Mouse (Mus musculus) C2C12 (cell line): ENCODE results near the gene Tekt1.

Experiments
- CTCF ChIP-seq: IDR thresholded peaks from one replicate; pipeline ENCODE4 v1.5.1; 2011; ENCODE audit not compliant: control insufficient read depth, insufficient read depth, insufficient read length
- USF1 ChIP-seq: IDR thresholded peaks from one replicate; pipeline ENCODE4 v1.6.1; 2011; ENCODE audit warnings: low read depth, mild to moderate bottlenecking, control low read depth, moderate library complexity

DNA sequence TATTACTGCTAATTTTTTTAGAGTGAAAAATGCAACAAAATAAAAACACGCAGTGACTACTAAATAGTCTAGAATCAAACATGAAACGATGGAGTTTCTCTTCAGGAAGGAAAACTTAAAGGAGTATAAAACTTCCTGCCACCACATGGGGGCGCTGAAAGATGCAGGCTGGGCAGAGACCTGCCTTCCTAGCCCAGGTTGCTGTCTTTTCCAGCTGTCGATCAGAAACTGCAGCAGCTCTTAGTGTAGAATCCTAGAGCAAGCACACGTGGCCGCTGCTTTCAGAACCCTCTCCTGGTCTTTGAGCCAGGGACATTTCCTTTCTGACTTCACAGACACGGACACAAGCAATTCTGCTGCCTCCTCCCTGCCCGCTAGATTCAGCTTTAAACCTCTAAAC is 18.3 kb downstream of the Tekt1 start:
- TF ChIP-seq USF1 = no peak
- no peak for TF ChIP-seq CTCF
